Mouse (Mus musculus) forebrain, embryonic 14.5 days (tissue): ENCODE data around the gene Fbxl16. TPM values are rescaled to one million over a fixed set of nuclear protein-coding genes. Genes with fewer than 3 reads are reported as not detected.

Experiments
- ATAC-seq: fragments of 200-750 bp; cut with Nextera tagmentation; 2 replicates; pipeline ENCODE4 v1.8.0; 2017; ENCODE audit warnings: mild to moderate bottlenecking, moderate library complexity
- DNase-seq: peaks from one replicate; pipeline ENCODE4 v3.0.0-alpha.2; 2015; ENCODE audit warnings: low spot score
- H3K27ac ChIP-seq: fragments of 300-500 bp; sonication (generic); 2 replicates; pipeline ENCODE4 v1.5.1; 2014; ENCODE audit warnings: low read depth, mild to moderate bottlenecking, control low read depth, low read length, moderate library complexity
- H3K27me3 ChIP-seq: fragments of 300-500 bp; sonication (generic); replicated peaks from 2 replicates; pipeline ENCODE4 v1.6.1; 2014; ENCODE audit warnings: low read length, control low read depth, mixed read lengths; ENCODE audit not compliant: control insufficient read depth, insufficient read depth
- H3K36me3 ChIP-seq: fragments of 300-500 bp; sonication (generic); 2 replicates; pipeline ENCODE4 v1.6.1; 2014; ENCODE audit warnings: low read length, control low read depth; ENCODE audit not compliant: control insufficient read depth, insufficient read depth
- H3K4me1 ChIP-seq: fragments of 300-500 bp; sonication (generic); 2 replicates; pipeline ENCODE4 v1.6.1; 2014; ENCODE audit warnings: antibody characterized with exemption, low read length, control low read depth; ENCODE audit not compliant: control insufficient read depth, insufficient read depth
- H3K4me2 ChIP-seq: fragments of 300-500 bp; sonication (generic); 2 replicates; pipeline ENCODE4 v1.6.1; 2014; ENCODE audit warnings: mild to moderate bottlenecking, control low read depth, low read length
- H3K4me3 ChIP-seq: fragments of 300-500 bp; sonication (generic); 2 replicates; pipeline ENCODE4 v1.5.1; 2014; ENCODE audit warnings: low read depth, low read length, control low read depth
- H3K9ac ChIP-seq: fragments of 300-500 bp; sonication (generic); 2 replicates; pipeline ENCODE4 v1.6.1; 2014; ENCODE audit warnings: mild to moderate bottlenecking, low read length, control low read depth, moderate library complexity
- H3K9me3 ChIP-seq: fragments of 300-500 bp; sonication (generic); replicated peaks from 2 replicates; pipeline ENCODE4 v1.6.1; 2016; ENCODE audit warnings: low read length, control low read depth, mixed read lengths; ENCODE audit not compliant: control insufficient read depth
- WGBS: fragments of 180-500 bp; shearing (Covaris S2); extraction: QIAGEN DNeasy Blood & Tissue Kit; methylation state at CpG from one replicate; pipeline ENCODE4 v1.1.7; 2014; 5-methylcytosine and 5-hydroxymethylcytosine counted together
- polyA plus RNA-seq: library from polyadenylated mRNA; unstranded; fragments of >200 nt; fragmentation: Nextera tagmentation; extraction: Ambion mirVana; gene quantifications from 2 replicates; pipeline ENCODE4 v1.2.1, GENCODE M21; 2014

Gene Fbxl16
- polyA plus RNA-seq, 1 experiment from 2014 or later: 14.0 TPM

DNA sequence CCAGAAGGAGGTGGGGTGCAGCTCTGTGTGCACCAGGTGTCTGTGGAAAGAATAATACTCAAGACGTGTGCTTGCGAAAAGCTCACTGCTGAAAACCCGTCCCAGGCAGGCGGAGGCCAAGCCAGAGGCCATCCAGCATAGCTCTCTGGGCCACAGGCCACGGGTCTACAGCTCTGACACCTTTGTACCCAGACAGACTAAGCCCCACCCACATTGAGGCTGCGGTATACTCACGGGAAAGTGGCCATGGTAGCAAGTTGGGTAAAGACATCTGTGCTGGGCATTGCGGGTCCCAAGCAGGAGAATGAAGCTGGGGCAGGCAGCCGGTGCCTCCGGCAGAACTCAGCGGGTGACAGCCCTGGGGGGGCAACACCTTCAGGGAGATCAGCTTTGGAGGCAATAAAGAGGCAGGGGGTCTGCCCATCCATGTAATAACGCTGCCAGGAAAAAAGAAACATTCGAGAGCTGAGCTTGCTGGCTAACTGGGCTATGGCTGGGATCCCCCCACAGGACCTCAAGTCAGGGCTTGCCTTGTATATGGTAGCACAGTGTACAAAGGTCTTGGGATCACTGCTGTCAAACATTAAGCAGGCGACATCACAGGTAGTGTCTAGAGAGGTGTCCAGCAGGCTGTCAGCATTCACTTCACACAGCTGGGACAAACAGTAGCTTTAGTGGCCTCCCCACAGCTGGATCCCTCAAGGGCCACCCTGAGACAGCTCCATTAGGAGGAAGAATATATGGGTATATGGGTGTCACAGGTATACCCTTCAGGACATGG is 30.8 kb downstream of the Fbxl16 start:
- no peak overlapping the region for H3K9ac ChIP-seq
- no peak overlapping the region for H3K4me3 ChIP-seq
- H3K4me1 ChIP-seq: peaks cover 32% of the 10 kb centered on the region
- peaks cover 59% of the 10 kb centered on the region for H3K36me3 ChIP-seq
- H3K27ac ChIP-seq: no peak overlapping the region
- H3K27me3 ChIP-seq: no peaks in the 10 kb centered on the region
- 85% methylated on average over 14 of the region's 14 CpGs for WGBS
- H3K9me3 ChIP-seq: no peaks in the 10 kb centered on the region
- DNase-seq (no peak), ATAC-seq (no peak)
- no peak overlapping the region for H3K4me2 ChIP-seq

DNA sequence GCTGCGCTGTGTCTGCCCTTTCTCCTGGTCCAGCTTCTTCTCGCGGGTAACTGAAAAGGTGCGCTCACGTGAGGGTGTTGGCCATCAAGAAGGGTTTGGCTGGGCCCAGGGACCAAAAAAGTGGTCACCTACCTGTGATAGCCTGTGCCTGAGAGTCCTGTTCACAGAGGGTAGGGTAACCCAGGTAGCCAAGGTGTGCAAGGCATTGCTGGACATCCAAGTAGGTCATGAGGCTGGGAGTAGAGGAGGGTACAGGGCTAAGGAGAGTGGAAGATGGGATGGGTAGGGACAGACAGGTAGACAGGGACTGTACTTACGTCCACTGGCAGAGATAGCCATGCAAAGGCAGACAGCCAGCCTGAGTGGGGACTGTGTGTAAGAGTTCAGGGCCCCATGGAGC is 31.6 kb downstream of the Fbxl16 start:
- no peak overlapping the region for H3K4me3 ChIP-seq
- H3K36me3 ChIP-seq: peaks cover 51% of the 10 kb centered on the region
- H3K27me3 ChIP-seq: no peaks in the 10 kb centered on the region
- H3K9me3 ChIP-seq: no peaks in the 10 kb centered on the region
- H3K4me1 ChIP-seq: peaks cover 25% of the 10 kb centered on the region
- H3K4me2 ChIP-seq: no peak overlapping the region
- DNase-seq (no peak), ATAC-seq (no peak)
- no peak overlapping the region for H3K9ac ChIP-seq
- WGBS: 98% methylated on average over 6 of the region's 6 CpGs
- no peak overlapping the region for H3K27ac ChIP-seq

DNA sequence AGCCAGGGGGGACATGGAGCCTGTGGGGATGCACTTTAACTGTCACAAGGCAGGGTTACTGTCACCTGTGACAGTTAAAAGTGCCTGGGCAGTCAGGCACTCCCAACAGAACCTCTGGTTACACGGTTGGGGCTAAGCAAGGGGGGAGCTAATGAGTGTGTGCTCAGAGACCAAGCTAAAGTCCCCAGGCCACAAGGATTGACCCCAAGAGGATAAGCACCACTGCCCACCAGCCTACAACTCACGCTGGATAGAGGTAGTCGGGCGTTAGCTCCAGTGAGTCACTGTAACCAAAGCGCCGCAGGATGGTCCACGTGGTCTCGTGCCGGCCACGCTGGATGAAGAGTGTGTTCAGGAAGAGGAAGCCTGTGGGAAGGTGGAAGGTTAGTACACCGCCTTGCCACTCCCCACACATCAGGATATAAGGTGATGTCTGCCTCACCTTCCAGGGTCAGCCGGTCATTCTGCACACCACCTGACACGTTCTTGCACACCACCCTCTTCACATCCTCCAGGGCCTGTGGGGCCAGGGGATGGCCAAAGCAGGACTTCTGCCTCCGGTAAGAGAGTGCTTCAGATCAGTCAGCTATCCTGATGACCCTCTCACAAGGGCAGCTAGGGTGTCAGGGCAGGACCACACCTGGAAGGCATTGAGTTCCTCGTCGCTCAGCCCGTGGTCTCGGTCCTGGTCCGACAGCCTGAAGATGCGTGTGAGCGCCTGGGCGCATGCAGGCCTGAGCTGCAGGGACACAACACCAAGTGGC is 32.4 kb downstream of the Fbxl16 start, which contains the start of gene Gm20683:
Gm20683 (minus strand) TSS at position 647 of the 764 bp plus-strand sequence.
- Histone ChIP-seq H3K4me2 (no peak within 1 kb of the TSS), H3K9ac (no peak within 1 kb of the TSS), H3K27me3 (no peaks in the 10 kb centered on the region), H3K9me3 (no peaks in the 10 kb centered on the region), H3K4me3 (no peak within 1 kb of the TSS), H3K36me3 (peaks cover 49% of the 10 kb centered on the region), H3K27ac (no peak within 1 kb of the TSS), H3K4me1 (peaks cover 21% of the 10 kb centered on the region)
- 94% methylated on average over 22 of the region's 22 CpGs for WGBS
- DNase-seq (no peak), ATAC-seq (no peak)

DNA sequence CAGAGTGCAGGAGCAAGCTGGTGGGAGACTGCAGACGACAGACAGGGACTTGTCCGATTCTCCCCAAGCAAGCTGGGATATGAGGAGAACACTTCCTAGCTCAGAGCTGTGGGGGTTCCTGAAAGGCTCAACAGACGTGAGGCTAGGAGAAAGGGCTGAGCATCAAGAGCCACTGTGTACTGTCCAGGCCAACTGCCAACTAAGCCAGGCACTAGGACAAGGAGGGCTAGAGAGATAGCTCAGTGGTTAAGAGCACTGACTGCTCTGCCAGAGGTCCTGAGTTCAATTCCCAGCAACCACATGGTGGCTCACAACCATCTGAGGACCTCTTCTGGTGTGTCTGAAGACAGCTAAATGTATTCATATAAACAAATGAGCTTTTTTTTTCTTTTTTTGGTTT is 33.6 kb downstream of the Fbxl16 start:
- ATAC-seq: no peak
- Histone ChIP-seq H3K4me3 (no peak overlapping the region), H3K9ac (no peak overlapping the region), H3K27me3 (no peaks in the 10 kb centered on the region), H3K9me3 (no peaks in the 10 kb centered on the region), H3K27ac (no peak overlapping the region), H3K36me3 (peaks cover 57% of the 10 kb centered on the region), H3K4me2 (no peak overlapping the region), H3K4me1 (peaks cover 13% of the 10 kb centered on the region)
- DNase-seq: no peak
- WGBS: 69% methylated on average over 3 of the region's 3 CpGs

DNA sequence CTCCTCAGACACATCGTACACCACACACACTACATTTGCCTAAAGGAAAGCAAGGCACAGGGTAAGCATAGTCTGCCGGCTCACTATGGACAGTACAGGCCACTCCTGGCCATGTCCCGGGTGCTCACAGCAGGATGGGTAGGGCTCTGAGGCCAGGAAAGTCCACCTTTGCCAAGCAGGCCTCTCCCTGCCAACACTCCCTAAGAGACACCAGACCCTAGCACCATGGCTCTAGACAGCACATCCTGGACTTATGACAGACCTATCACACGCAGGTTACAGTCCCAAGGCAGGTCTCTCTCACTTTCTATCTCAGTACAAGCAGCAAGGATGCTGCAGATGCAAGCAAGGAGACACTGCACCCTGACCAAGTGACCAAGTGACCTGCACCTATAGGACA is 34.2 kb downstream of the Fbxl16 start:
- 95% methylated on average over 4 of the region's 4 CpGs for WGBS
- peaks cover 61% of the 10 kb centered on the region for H3K36me3 ChIP-seq

DNA sequence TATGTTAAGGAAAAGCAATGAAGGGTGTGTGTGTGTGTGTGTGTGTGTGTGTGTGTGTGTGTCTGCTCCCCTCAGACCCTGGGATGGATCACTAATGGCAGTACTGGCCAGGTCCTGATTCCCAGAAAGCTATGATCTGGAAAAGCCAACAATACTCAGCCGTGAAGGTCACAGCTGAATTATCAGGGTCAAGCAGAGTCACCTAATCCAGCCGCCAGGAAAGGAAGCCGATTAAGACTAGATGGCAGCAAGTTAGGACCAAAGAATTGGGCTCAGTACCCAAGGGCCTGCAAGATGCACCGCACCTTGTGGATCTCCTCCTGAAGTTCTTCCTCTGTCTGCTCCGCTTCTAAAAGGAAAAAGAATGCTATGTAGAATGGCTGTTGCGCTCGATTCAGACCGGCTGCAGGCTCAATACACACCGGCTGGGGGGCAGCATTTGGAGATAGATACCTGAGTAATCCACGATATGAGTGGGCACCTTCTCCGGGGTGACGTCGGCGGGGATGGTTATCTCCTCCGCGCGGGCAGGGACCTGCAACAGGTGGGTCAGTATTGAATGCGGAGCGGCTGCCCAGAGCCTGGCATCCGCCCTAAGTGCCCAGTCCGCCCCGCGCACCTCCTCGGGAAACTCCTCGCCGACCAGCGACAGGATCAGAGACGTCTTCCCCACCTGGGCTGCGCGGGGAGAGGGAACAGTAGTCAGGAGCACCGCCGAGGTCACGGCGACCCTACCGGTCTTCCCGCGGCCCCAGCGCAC is 34.9 kb downstream of the Fbxl16 start:
- ATAC-seq (peak; percentile 37), DNase-seq (peak; percentile 24)
- H3K36me3 ChIP-seq: peaks cover 61% of the 10 kb centered on the region

More for the DNA sequence above, 34.2 kb downstream of the Fbxl16 start:
- H3K27me3 ChIP-seq: no peaks in the 10 kb centered on the region
- peaks cover 7% of the 10 kb centered on the region for H3K4me1 ChIP-seq
- no peaks in the 10 kb centered on the region for H3K9me3 ChIP-seq
- peak overlapping the region; percentile 86; the same call in 1 of the 2 replicates for H3K9ac ChIP-seq
- DNase-seq (no peak), ATAC-seq (no peak)
- peak overlapping the region; percentile 81 for H3K4me2 ChIP-seq
- no peak overlapping the region for H3K27ac ChIP-seq
- H3K4me3 ChIP-seq: peak overlapping the region; percentile 86

DNA sequence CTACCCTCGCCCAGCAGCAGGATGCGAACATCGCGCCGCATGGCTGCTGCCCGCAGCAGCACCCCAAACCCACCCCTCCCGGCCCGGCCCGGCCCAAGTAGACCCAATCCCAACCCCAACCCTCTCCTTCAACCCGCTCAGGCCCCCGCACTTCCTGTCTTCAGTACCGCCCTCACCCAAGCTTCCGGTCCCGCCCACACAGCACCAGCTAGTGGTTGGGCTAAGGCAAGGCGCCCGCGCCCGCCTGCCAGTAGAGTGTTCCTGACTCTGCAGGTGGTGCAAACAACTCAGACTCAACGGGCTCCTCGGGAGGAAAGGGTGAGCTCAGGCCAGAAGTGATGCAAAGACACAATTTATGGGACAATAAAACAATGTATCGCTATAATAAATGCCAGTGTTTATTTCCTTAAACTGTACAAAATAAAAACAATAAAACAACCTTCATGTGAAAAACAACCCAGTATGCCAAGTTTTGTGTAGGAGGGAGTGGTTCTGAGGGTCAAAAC is 35.6 kb downstream of the Fbxl16 start, which contains the start of gene Rhot2:
Rhot2 (minus strand) TSS at position 456 of the 506 bp plus-strand sequence.
- Histone ChIP-seq H3K9me3 (no peaks in the 10 kb centered on the region), H3K4me1 (peaks cover 6% of the 10 kb centered on the region), H3K9ac (peak within 1 kb of the TSS; percentile 86), H3K27ac (peak within 1 kb of the TSS; percentile 72; the same call in 1 of the 2 replicates), H3K4me3 (peak within 1 kb of the TSS; percentile 86), H3K36me3 (peaks cover 59% of the 10 kb centered on the region), H3K4me2 (peak within 1 kb of the TSS; percentile 81), H3K27me3 (no peaks in the 10 kb centered on the region)
- DNase-seq (peak; percentile 96), ATAC-seq (peak; percentile 98)
- 1% methylated on average over 19 of the region's 21 CpGs for WGBS

More for the DNA sequence above, 34.9 kb downstream of the Fbxl16 start:
- Histone ChIP-seq H3K4me2 (peak overlapping the region; percentile 81), H3K27ac (peak overlapping the region; percentile 72; the same call in 1 of the 2 replicates), H3K27me3 (no peaks in the 10 kb centered on the region), H3K9me3 (no peaks in the 10 kb centered on the region), H3K9ac (peak overlapping the region; percentile 86), H3K4me3 (peak overlapping the region; percentile 86), H3K4me1 (peaks cover 6% of the 10 kb centered on the region)
- WGBS: 7% methylated on average over 28 of the region's 38 CpGs

DNA sequence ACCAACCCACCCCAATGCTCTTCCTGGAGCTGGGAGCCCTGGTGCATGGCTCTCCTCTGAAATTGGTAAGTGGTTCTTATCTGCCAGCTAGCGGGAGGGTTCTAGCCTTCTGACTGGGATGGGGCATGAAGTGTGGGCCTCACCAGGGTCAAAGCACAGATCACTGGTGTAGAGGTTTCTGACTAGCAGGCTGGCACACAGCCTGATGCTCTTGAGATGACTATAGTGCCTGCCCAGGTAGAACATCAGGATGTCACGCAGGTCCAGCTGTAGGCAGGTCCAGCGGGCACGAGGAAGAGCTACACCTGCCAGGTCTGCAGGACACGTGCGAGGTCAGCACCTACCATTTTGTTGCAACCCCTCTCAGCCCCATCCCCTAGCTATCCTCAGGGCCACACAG is 51.3 kb downstream of the Fbxl16 start:
- H3K27ac ChIP-seq: no peak overlapping the region
- H3K36me3 ChIP-seq: no peaks in the 10 kb centered on the region
- peaks cover 11% of the 10 kb centered on the region for H3K4me1 ChIP-seq
- H3K4me3 ChIP-seq: no peak overlapping the region
- 91% methylated on average over 6 of the region's 6 CpGs for WGBS
- H3K4me2 ChIP-seq: peak overlapping the region; percentile 84
- no peak for DNase-seq
- H3K27me3 ChIP-seq: no peaks in the 10 kb centered on the region
- peak overlapping the region; percentile 82 for H3K9ac ChIP-seq
- no peaks in the 10 kb centered on the region for H3K9me3 ChIP-seq
- no peak for ATAC-seq
